Mouse (Mus musculus) small intestine, adult 2 months (tissue): ENCODE data around the gene Pitpnc1.

Experiments
- CTCF ChIP-seq: fragments of 200-500 bp; IDR thresholded peaks from 2 replicates; pipeline ENCODE4 v1.5.1; 2012; ENCODE audit warnings: low read depth, mild to moderate bottlenecking, control low read depth, inconsistent platforms, low read length, moderate library complexity, mixed read lengths; ENCODE audit not compliant: insufficient replicate concordance, insufficient read length; ENCODE audit errors: extremely low read depth
- POLR2A ChIP-seq: fragments of 200-500 bp; IDR thresholded peaks from 2 replicates; pipeline ENCODE4 v1.6.1; 2012; ENCODE audit warnings: low read depth, mild to moderate bottlenecking, control low read depth, inconsistent platforms, low read length, moderate library complexity

- no peak for TF ChIP-seq POLR2A
- no peak for TF ChIP-seq CTCF
These were observed 27.1 kb downstream of the Pitpnc1 start for GRCm38 (mm10) chr11:107443121-107444095.
